Mouse (Mus musculus) neural tube, embryonic 13.5 days (tissue): ENCODE results near the gene Gpr162. TPM values are rescaled to one million over a fixed set of nuclear protein-coding genes. Genes with fewer than 3 reads are reported as not detected.

Source experiments
- polyA plus RNA-seq: library from polyadenylated mRNA; unstranded; fragments of >200 nt; fragmentation: Nextera tagmentation; extraction: Ambion mirVana; gene quantifications from 2 replicates; pipeline ENCODE4 v1.2.1, GENCODE M21; 2015

The Gpr162 gene
- polyA plus RNA-seq, 1 experiment from 2014 or later = 22.4 TPM

Other genes starting within 250 kb of the Gpr162 start
- 0.12 TPM in 1 of 2 replicates, not detected in the other for gene C1s2, start 227.9 kb downstream of the Gpr162 start, polyA plus RNA-seq
- gene Lpcat3, start 201.0 kb downstream of the Gpr162 start, polyA plus RNA-seq = 43.2 and 43.7 TPM in 2 replicates
- gene Emg1, start 151.8 kb downstream of the Gpr162 start, polyA plus RNA-seq = 110 and 120 TPM in 2 replicates
- gene Phb2, start 151.6 kb downstream of the Gpr162 start, polyA plus RNA-seq = 259 and 270 TPM in 2 replicates
- gene Ptpn6, start 125.3 kb downstream of the Gpr162 start, polyA plus RNA-seq = 6.0 and 7.9 TPM in 2 replicates
- gene Grcc10, start 122.6 kb downstream of the Gpr162 start, polyA plus RNA-seq = 687 and 693 TPM in 2 replicates
- not detected in 2 replicates for gene Gm45234, start 108.0 kb downstream of the Gpr162 start, polyA plus RNA-seq
- 21.0 and 23.1 TPM in 2 replicates for gene Atn1, start 107.5 kb downstream of the Gpr162 start, polyA plus RNA-seq
- 67.2 and 69.8 TPM in 2 replicates for gene Eno2, start 94.3 kb downstream of the Gpr162 start, polyA plus RNA-seq
- 0.57 and 2.1 TPM in 2 replicates for gene Lrrc23, start 84.3 kb downstream of the Gpr162 start, polyA plus RNA-seq
- 4.7 and 8.5 TPM in 2 replicates for gene Spsb2, start 55.3 kb downstream of the Gpr162 start, polyA plus RNA-seq
- gene Tpi1, start 49.7 kb downstream of the Gpr162 start, polyA plus RNA-seq = 385 and 391 TPM in 2 replicates
- gene Usp5, start 34.5 kb downstream of the Gpr162 start, polyA plus RNA-seq = 176 and 178 TPM in 2 replicates
- gene Cdca3, start 34.4 kb downstream of the Gpr162 start, polyA plus RNA-seq = 26.6 and 33.2 TPM in 2 replicates
- 0.44 and 0.93 TPM in 2 replicates for gene Gnb3, start 23.7 kb downstream of the Gpr162 start, polyA plus RNA-seq
- 20.5 and 20.6 TPM in 2 replicates for gene P3h3, start 6.2 kb downstream of the Gpr162 start, polyA plus RNA-seq
- gene Cd4, start 24.2 kb upstream of the Gpr162 start, polyA plus RNA-seq = 0.21 TPM in 1 of 2 replicates, not detected in the other
- 2.2 and 3.2 TPM in 2 replicates for gene Lag3, start 47.7 kb upstream of the Gpr162 start, polyA plus RNA-seq
- gene Ptms, start 56.1 kb upstream of the Gpr162 start, polyA plus RNA-seq = 797 TPM in 2 replicates
- 535 and 552 TPM in 2 replicates for gene Mlf2, start 67.4 kb upstream of the Gpr162 start, polyA plus RNA-seq
- gene Cops7a, start 101.6 kb upstream of the Gpr162 start, polyA plus RNA-seq = 85.4 and 96.4 TPM in 2 replicates
- 28.4 and 28.9 TPM in 2 replicates for gene Pianp, start 132.7 kb upstream of the Gpr162 start, polyA plus RNA-seq
- gene Zfp384, start 145.2 kb upstream of the Gpr162 start, polyA plus RNA-seq = 20.0 and 23.2 TPM in 2 replicates
- 147 and 148 TPM in 2 replicates for gene Ing4, start 175.8 kb upstream of the Gpr162 start, polyA plus RNA-seq
- gene Acrbp, start 185.7 kb upstream of the Gpr162 start, polyA plus RNA-seq = 19.0 and 21.0 TPM in 2 replicates
- 0.43 and 0.77 TPM in 2 replicates for gene Lpar5, start 203.9 kb upstream of the Gpr162 start, polyA plus RNA-seq
- 89.0 and 107 TPM in 2 replicates for gene Chd4, start 232.0 kb upstream of the Gpr162 start, polyA plus RNA-seq